Mouse (Mus musculus): ENCODE measurements around the gene Homer1. TPM values are rescaled to one million over a fixed set of nuclear protein-coding genes. Genes with fewer than 3 reads are reported as not detected.

The Homer1 gene
- polyA plus RNA-seq, 1 experiment from 2014 or later: 5.9 TPM

- H3K4me1 ChIP-seq: no peaks in the 10 kb centered on the region
- H3K4me3 ChIP-seq: no peak overlapping the region
- 92% methylated on average over 1 of the region's 1 CpGs for WGBS
- no peaks in the 10 kb centered on the region for H3K9me3 ChIP-seq
- no peak overlapping the region for H3K9ac ChIP-seq
- no peak overlapping the region for H3K4me2 ChIP-seq (replicated peaks)
- no peak for ATAC-seq (ENCODE audit: low FRiP score, low read depth)
- peaks cover 6% of the 10 kb centered on the region; the same call in 1 of the 2 replicates for H3K36me3 ChIP-seq
- no peaks in the 10 kb centered on the region for H3K27me3 ChIP-seq
- no peak overlapping the region for H3K27ac ChIP-seq
Measured at GRCm38 (mm10) chr13:93344395-93344794, 45.0 kb downstream of the Homer1 start.

GRCm38 (mm10) chr13:93345854-93346253 lies 46.4 kb downstream of the Homer1 start:
- H3K4me3 ChIP-seq: no peak overlapping the region
- peaks cover 10% of the 10 kb centered on the region; the same call in 1 of the 2 replicates for H3K36me3 ChIP-seq
- H3K27me3 ChIP-seq: no peaks in the 10 kb centered on the region
- H3K4me2 ChIP-seq (replicated peaks): no peak overlapping the region
- H3K9me3 ChIP-seq: no peaks in the 10 kb centered on the region
- WGBS: 75% methylated on average over 3 of the region's 3 CpGs
- no peak overlapping the region for H3K27ac ChIP-seq
- no peak overlapping the region for H3K9ac ChIP-seq
- ATAC-seq (ENCODE audit: low FRiP score, low read depth): no peak
- no peaks in the 10 kb centered on the region for H3K4me1 ChIP-seq

- H3K4me1 ChIP-seq: no peaks in the 10 kb centered on the region; the same call in 1 of the 2 replicates
- no peak overlapping the region for H3K4me2 ChIP-seq (replicated peaks)
- H3K27ac ChIP-seq: no peak overlapping the region
- no peak overlapping the region for H3K4me3 ChIP-seq
- H3K9me3 ChIP-seq: no peaks in the 10 kb centered on the region
- ATAC-seq (ENCODE audit: low FRiP score, low read depth): no peak
- peaks cover 10% of the 10 kb centered on the region; the same call in 1 of the 2 replicates for H3K36me3 ChIP-seq
- no peaks in the 10 kb centered on the region for H3K27me3 ChIP-seq
- 66% methylated on average over 2 of the region's 2 CpGs for WGBS
- no peak overlapping the region for H3K9ac ChIP-seq
Measured at GRCm38 (mm10) chr13:93352030-93352429, 52.6 kb downstream of the Homer1 start.

GRCm38 (mm10) chr13:93354420-93355278 lies 55.2 kb downstream of the Homer1 start:
- Histone ChIP-seq H3K27me3 (no peaks in the 10 kb centered on the region), H3K9me3 (no peaks in the 10 kb centered on the region), H3K4me2 (replicated peaks) (no peak overlapping the region), H3K36me3 (peaks cover 8% of the 10 kb centered on the region; the same call in 1 of the 2 replicates), H3K27ac (no peak overlapping the region), H3K4me3 (no peak overlapping the region), H3K9ac (no peak overlapping the region), H3K4me1 (no peaks in the 10 kb centered on the region; the same call in 1 of the 2 replicates)
- WGBS: 34% methylated on average over 7 of the region's 7 CpGs
- ATAC-seq (ENCODE audit: low FRiP score, low read depth): no peak

GRCm38 (mm10) chr13:93355279-93355587 lies 55.8 kb downstream of the Homer1 start:
- no peak overlapping the region for H3K27ac ChIP-seq
- no peak overlapping the region for H3K4me3 ChIP-seq
- H3K4me2 ChIP-seq (replicated peaks): no peak overlapping the region
- 71% methylated on average over 6 of the region's 6 CpGs for WGBS
- H3K9me3 ChIP-seq: no peaks in the 10 kb centered on the region
- H3K9ac ChIP-seq: no peak overlapping the region
- no peaks in the 10 kb centered on the region for H3K27me3 ChIP-seq
- ATAC-seq (ENCODE audit: low FRiP score, low read depth): no peak
- H3K36me3 ChIP-seq: peaks cover 6% of the 10 kb centered on the region; the same call in 1 of the 2 replicates
- H3K4me1 ChIP-seq: no peaks in the 10 kb centered on the region; the same call in 1 of the 2 replicates

GRCm38 (mm10) chr13:93358522-93358921 lies 59.1 kb downstream of the Homer1 start:
- no peak for ATAC-seq (ENCODE audit: low FRiP score, low read depth)
- WGBS: 89% methylated on average over 1 of the region's 1 CpGs

GRCm38 (mm10) chr13:93367555-93367954 lies 68.1 kb downstream of the Homer1 start:
- Histone ChIP-seq H3K27ac (no peak overlapping the region), H3K9me3 (no peaks in the 10 kb centered on the region), H3K9ac (no peak overlapping the region), H3K36me3 (peaks cover 3% of the 10 kb centered on the region; the same call in 1 of the 2 replicates), H3K4me1 (no peaks in the 10 kb centered on the region), H3K27me3 (no peaks in the 10 kb centered on the region), H3K4me3 (no peak overlapping the region), H3K4me2 (replicated peaks) (no peak overlapping the region)
- 93% methylated on average over 5 of the region's 5 CpGs for WGBS
- no peak for ATAC-seq (ENCODE audit: low FRiP score, low read depth)

More at GRCm38 (mm10) chr13:93358522-93358921, 59.1 kb downstream of the Homer1 start:
- Histone ChIP-seq H3K4me1 (no peaks in the 10 kb centered on the region; the same call in 1 of the 2 replicates), H3K4me3 (no peak overlapping the region), H3K9me3 (no peaks in the 10 kb centered on the region), H3K36me3 (peaks cover 3% of the 10 kb centered on the region; the same call in 1 of the 2 replicates), H3K27me3 (no peaks in the 10 kb centered on the region), H3K9ac (no peak overlapping the region), H3K27ac (no peak overlapping the region), H3K4me2 (replicated peaks) (no peak overlapping the region)

- peaks cover 5% of the 10 kb centered on the region; the same call in 1 of the 2 replicates for H3K4me1 ChIP-seq
- no peak overlapping the region for H3K4me2 ChIP-seq (replicated peaks)
- 91% methylated on average over 7 of the region's 7 CpGs for WGBS
- H3K9ac ChIP-seq: no peak overlapping the region
- ATAC-seq (ENCODE audit: low FRiP score, low read depth): no peak
- no peaks in the 10 kb centered on the region for H3K36me3 ChIP-seq
- no peaks in the 10 kb centered on the region for H3K27me3 ChIP-seq
- H3K27ac ChIP-seq: no peak overlapping the region
- H3K9me3 ChIP-seq: no peaks in the 10 kb centered on the region
- H3K4me3 ChIP-seq: no peak overlapping the region
Measured at GRCm38 (mm10) chr13:93368812-93369584, 69.6 kb downstream of the Homer1 start.

GRCm38 (mm10) chr13:93374457-93374856 lies 75.0 kb downstream of the Homer1 start:
- Histone ChIP-seq H3K9ac (no peak overlapping the region), H3K4me1 (peaks cover 5% of the 10 kb centered on the region; the same call in 1 of the 2 replicates), H3K27ac (no peak overlapping the region), H3K4me3 (no peak overlapping the region), H3K27me3 (no peaks in the 10 kb centered on the region), H3K9me3 (no peaks in the 10 kb centered on the region), H3K36me3 (no peaks in the 10 kb centered on the region), H3K4me2 (replicated peaks) (no peak overlapping the region)
- WGBS: 88% methylated on average over 5 of the region's 5 CpGs
- ATAC-seq (ENCODE audit: low FRiP score, low read depth): no peak

GRCm38 (mm10) chr13:93378493-93378892 lies 79.1 kb downstream of the Homer1 start:
- 89% methylated on average over 1 of the region's 1 CpGs for WGBS
- no peaks in the 10 kb centered on the region for H3K36me3 ChIP-seq
- H3K9me3 ChIP-seq: no peaks in the 10 kb centered on the region
- H3K27me3 ChIP-seq: no peaks in the 10 kb centered on the region
- no peak overlapping the region for H3K4me3 ChIP-seq
- H3K9ac ChIP-seq: no peak overlapping the region
- H3K4me1 ChIP-seq: no peaks in the 10 kb centered on the region
- H3K4me2 ChIP-seq (replicated peaks): no peak overlapping the region
- H3K27ac ChIP-seq: no peak overlapping the region
- ATAC-seq (ENCODE audit: low FRiP score, low read depth): no peak

- ATAC-seq (ENCODE audit: low FRiP score, low read depth): no peak
- 87% methylated on average over 8 of the region's 8 CpGs for WGBS
- Histone ChIP-seq H3K4me2 (replicated peaks) (no peak overlapping the region), H3K9me3 (no peaks in the 10 kb centered on the region), H3K4me3 (no peak overlapping the region), H3K4me1 (no peaks in the 10 kb centered on the region), H3K36me3 (no peaks in the 10 kb centered on the region), H3K27ac (no peak overlapping the region), H3K9ac (no peak overlapping the region), H3K27me3 (no peaks in the 10 kb centered on the region)
Measured at GRCm38 (mm10) chr13:93380399-93381063, 81.1 kb downstream of the Homer1 start.

- H3K9ac ChIP-seq: no peak overlapping the region
- no peaks in the 10 kb centered on the region for H3K4me1 ChIP-seq
- no peaks in the 10 kb centered on the region for H3K36me3 ChIP-seq
- no peaks in the 10 kb centered on the region for H3K9me3 ChIP-seq
- H3K27me3 ChIP-seq: no peaks in the 10 kb centered on the region
- no peak for ATAC-seq (ENCODE audit: low FRiP score, low read depth)
- no peak overlapping the region for H3K4me2 ChIP-seq (replicated peaks)
- H3K4me3 ChIP-seq: no peak overlapping the region
- H3K27ac ChIP-seq: no peak overlapping the region
- 89% methylated on average over 1 of the region's 1 CpGs for WGBS
Measured at GRCm38 (mm10) chr13:93381301-93381700, 81.9 kb downstream of the Homer1 start.

Data from limb, embryonic 13.5 days (tissue).